Mouse (Mus musculus) cortical plate, adult 2 months (tissue): ENCODE data around the gene Chn2. TPM values are rescaled to one million over a fixed set of nuclear protein-coding genes. Genes with fewer than 3 reads are reported as not detected.

ENCODE experiments used
- H3K27ac ChIP-seq: fragments of 200-500 bp; 2 replicates; pipeline ENCODE4 v1.5.1; 2012; ENCODE audit warnings: low read length, control low read depth, inconsistent platforms; ENCODE audit not compliant: insufficient read depth
- H3K4me1 ChIP-seq: fragments of 200-500 bp; 2 replicates; pipeline ENCODE4 v1.6.1; 2011; ENCODE audit warnings: low read length; ENCODE audit not compliant: control insufficient read depth, insufficient read depth
- H3K4me3 ChIP-seq: fragments of 200-500 bp; 2 replicates; pipeline ENCODE4 v1.5.1; 2011; ENCODE audit warnings: mild to moderate bottlenecking, low read length, control low read depth; ENCODE audit not compliant: insufficient read depth
- CTCF ChIP-seq: fragments of 200-500 bp; IDR thresholded peaks from 2 replicates; pipeline ENCODE4 v1.5.1; 2011; ENCODE audit warnings: mild to moderate bottlenecking, control low read depth, low read length; ENCODE audit not compliant: insufficient read depth; ENCODE audit errors: extremely low read depth
- POLR2A ChIP-seq: fragments of 200-500 bp; IDR thresholded peaks from 2 replicates; pipeline ENCODE4 v1.6.1; 2011; ENCODE audit warnings: mild to moderate bottlenecking, low read length, control low read depth; ENCODE audit not compliant: insufficient read depth; ENCODE audit errors: extremely low read depth
- polyA plus RNA-seq: library from polyadenylated mRNA; depleted of rRNA; stranded (reverse); fragments of >200 nt; gene quantifications from 2 replicates; pipeline ENCODE4 v1.2.3, GENCODE M21; 2012

Gene Chn2
- polyA plus RNA-seq, 1 experiment, result 54.9 TPM

- TF ChIP-seq POLR2A (no peak), CTCF (no peak)
- Histone ChIP-seq H3K4me1 (no peaks in the 10 kb centered on the region), H3K4me3 (no peak overlapping the region), H3K27ac (no peak overlapping the region)
Observed at GRCm38 (mm10) chr6:54084046-54084445, 44.7 kb downstream of the Chn2 start.

- Histone ChIP-seq H3K27ac (peak overlapping the region; percentile 55; the same call in 1 of the 2 replicates), H3K4me3 (no peak overlapping the region), H3K4me1 (no peaks in the 10 kb centered on the region)
- TF ChIP-seq CTCF (no peak), POLR2A (no peak)
Observed at GRCm38 (mm10) chr6:54085009-54085408, 45.7 kb downstream of the Chn2 start.

- TF ChIP-seq POLR2A, result no peak
- no peak for TF ChIP-seq CTCF
- H3K4me3 ChIP-seq, result no peak overlapping the region
Observed at GRCm38 (mm10) chr6:54088168-54088567, 48.8 kb downstream of the Chn2 start.

GRCm38 (mm10) chr6:54090822-54091221 is 51.5 kb downstream of the Chn2 start:
- no peak for TF ChIP-seq POLR2A
- no peak for TF ChIP-seq CTCF
- H3K4me3 ChIP-seq, result no peak overlapping the region
- H3K4me1 ChIP-seq, result no peaks in the 10 kb centered on the region
- no peak overlapping the region for H3K27ac ChIP-seq

More at GRCm38 (mm10) chr6:54088168-54088567, 48.8 kb downstream of the Chn2 start:
- no peaks in the 10 kb centered on the region for H3K4me1 ChIP-seq
- no peak overlapping the region for H3K27ac ChIP-seq

GRCm38 (mm10) chr6:54092920-54093319 is 53.6 kb downstream of the Chn2 start:
- Histone ChIP-seq H3K4me1 (no peaks in the 10 kb centered on the region), H3K27ac (no peak overlapping the region), H3K4me3 (no peak overlapping the region)
- TF ChIP-seq CTCF (no peak), POLR2A (no peak)

GRCm38 (mm10) chr6:54096147-54096761 is 56.9 kb downstream of the Chn2 start:
- Histone ChIP-seq H3K27ac (no peak overlapping the region), H3K4me1 (no peaks in the 10 kb centered on the region), H3K4me3 (no peak overlapping the region)
- no peak for TF ChIP-seq CTCF

- Histone ChIP-seq H3K4me1 (no peaks in the 10 kb centered on the region), H3K4me3 (no peak overlapping the region), H3K27ac (no peak overlapping the region)
- TF ChIP-seq CTCF, result no peak
- no peak for TF ChIP-seq POLR2A
Observed at GRCm38 (mm10) chr6:54096836-54097235, 57.5 kb downstream of the Chn2 start.

- no peak overlapping the region for H3K4me3 ChIP-seq
- 0 out of 2 replicates have a peak, but pooled peaks cover 1% of the 10 kb centered on the region for H3K4me1 ChIP-seq
- TF ChIP-seq POLR2A (no peak), CTCF (no peak)
- no peak overlapping the region for H3K27ac ChIP-seq
Observed at GRCm38 (mm10) chr6:54098339-54098738, 59.0 kb downstream of the Chn2 start.

GRCm38 (mm10) chr6:54099659-54100058 is 60.3 kb downstream of the Chn2 start:
- 0 out of 2 replicates have a peak, but pooled peaks cover 1% of the 10 kb centered on the region for H3K4me1 ChIP-seq
- no peak overlapping the region for H3K4me3 ChIP-seq
- H3K27ac ChIP-seq, result no peak overlapping the region
- TF ChIP-seq POLR2A, result no peak
- TF ChIP-seq CTCF, result no peak

- no peak for TF ChIP-seq POLR2A
- no peak for TF ChIP-seq CTCF
- Histone ChIP-seq H3K4me3 (no peak overlapping the region), H3K4me1 (0 out of 2 replicates have a peak, but pooled peaks cover 1% of the 10 kb centered on the region), H3K27ac (no peak overlapping the region)
Observed at GRCm38 (mm10) chr6:54102210-54102609, 62.9 kb downstream of the Chn2 start.
